ENCODE assay signal across 8 mouse cellular contexts in the genomic region with DNA sequence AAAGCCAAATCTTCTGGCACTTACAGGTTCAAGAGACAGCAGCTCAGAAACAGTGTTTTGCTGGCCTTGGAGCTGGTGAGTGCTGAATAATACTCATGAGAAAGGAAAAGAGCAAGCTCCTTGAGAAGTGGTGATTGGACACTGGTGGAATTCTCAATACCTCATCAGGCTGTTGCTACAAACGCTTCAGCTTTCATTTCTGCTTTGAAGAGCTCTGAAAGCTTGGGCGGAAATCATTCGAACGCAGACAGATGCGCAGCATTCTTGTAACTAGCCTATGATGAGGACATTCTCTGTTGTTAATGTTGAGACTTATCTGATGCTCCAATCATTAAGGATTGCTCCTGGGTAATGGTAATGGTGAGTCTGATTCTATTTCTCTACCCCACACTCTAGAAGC. TPM values are rescaled to one million over a fixed set of nuclear protein-coding genes. Genes with fewer than 3 reads are reported as not detected.
DNase-seq lines count a peak whose midpoint lies in the region; ATAC-seq and TF ChIP-seq lines count a peak whose summit lies in the region.

A gene (plus strand): TSS at position 231 of the 400 bp plus-strand sequence.

- H3K27me3 ChIP-seq in C2C12 (ENCODE audit: control insufficient read depth, insufficient read depth, insufficient read length), result no peaks in the 10 kb centered on the region
- H3K27me3 ChIP-seq in midbrain, embryonic 12.5 days, result peaks cover 3% of the 10 kb centered on the region

- peak within 1 kb of the TSS; percentile 91 for H3K4me3 ChIP-seq in C2C12 (ENCODE audit: insufficient read depth, poor library complexity, severe bottlenecking)
- peak within 1 kb of the TSS; percentile 96 for H3K4me3 ChIP-seq in midbrain, embryonic 12.5 days

- peaks cover 32% of the 10 kb centered on the region for H3K79me3 ChIP-seq in C2C12 (ENCODE audit: low read depth)

- ATAC-seq in common myeloid progenitor, adult 5-6 weeks (replicated peaks; ENCODE audit: low read depth, poor library complexity, severe bottlenecking), result peak; percentile 23; the same call in 1 of the 2 replicates
- ATAC-seq in midbrain, embryonic 12.5 days (ENCODE audit: low FRiP score, low read depth), result no peak

- H3K9me3 ChIP-seq in midbrain, embryonic 12.5 days, result no peaks in the 10 kb centered on the region

- H3K4me2 ChIP-seq in midbrain, embryonic 12.5 days (replicated peaks), result peak within 1 kb of the TSS; percentile 77

- H3K27ac ChIP-seq in midbrain, embryonic 12.5 days (replicated peaks), result peak within 1 kb of the TSS; percentile 94

- H3K4me1 ChIP-seq in midbrain, embryonic 12.5 days, result peaks cover 11% of the 10 kb centered on the region

- peaks cover 15% of the 10 kb centered on the region for H3K36me3 ChIP-seq in C2C12 (ENCODE audit: control insufficient read depth, insufficient read depth)
- H3K36me3 ChIP-seq in midbrain, embryonic 12.5 days, result no peaks in the 10 kb centered on the region

- no peak for TF ChIP-seq CTCF in C2C12 (IDR thresholded peaks at IDR 0.05; ENCODE audit: control insufficient read depth, insufficient read depth, insufficient read length)

- 46% methylated on average over 5 of the region's 5 CpGs for WGBS in midbrain, embryonic 12.5 days

- peak within 1 kb of the TSS; percentile 69 for H3ac ChIP-seq in C2C12 (ENCODE audit: control insufficient read depth, insufficient read length, low read depth)

- peak; percentile 11 for DNase-seq in 3134 (ENCODE audit: extremely low read depth, insufficient read length, low spot score)
- DNase-seq in heart, adult 18-20 months, result no peak
- DNase-seq in layer of hippocampus, postnatal 14 days (ENCODE audit: low spot score in 2 of 2), result no peak
- DNase-seq in natural killer cell, adult 2 months (ENCODE audit: low spot score in 2 of 2), result no peak
- no peak for DNase-seq in kidney, adult 8-10 months

- peaks cover 39% of the 10 kb centered on the region for H3K79me2 ChIP-seq in C2C12 (ENCODE audit: control insufficient read depth, insufficient read depth)

- peak within 1 kb of the TSS; percentile 95 for H3K9ac ChIP-seq in midbrain, embryonic 12.5 days (replicated peaks)

TF ChIP-seq in C2C12, 6 proteins besides CTCF, POLR2A, EP300 and RAD21:
- TF ChIP-seq CEBPB (IDR thresholded peaks at IDR 0.05; ENCODE audit: low read depth) (no peak), MYOD1 (IDR thresholded peaks at IDR 0.05; ENCODE audit: control insufficient read depth, insufficient read length, low read depth) (no peak), MAX (IDR thresholded peaks at IDR 0.05) (no peak), FOSL1 (IDR thresholded peaks at IDR 0.05; ENCODE audit: insufficient read depth, low read length, poor library complexity, severe bottlenecking) (no peak), MYOG (IDR thresholded peaks at IDR 0.05; ENCODE audit: control insufficient read depth, extremely low read depth, insufficient read length) (no peak), USF1 (IDR thresholded peaks at IDR 0.05; ENCODE audit: low read depth) (no peak)

RNA-seq across cellular contexts. Expression of the gene that starts here (rescaled TPM):
- polyA plus RNA-seq in C2C12 (2012; fragmentation: generic; extraction: Trizol), result 14.8 TPM
- total RNA-seq in common myeloid progenitor, adult 5-6 weeks (2017), result 102 and 110 TPM in 2 replicates
- 100 to 1,000 TPM; 188 to 203 TPM for total RNA-seq in heart, adult 18-20 months (2021)
- total RNA-seq in layer of hippocampus, postnatal 14 days (2021), result 10 to 100 TPM; 79.9 to 96.3 TPM
- polyA plus RNA-seq in midbrain, embryonic 12.5 days (2016; fragmentation: Nextera tagmentation; extraction: Ambion mirVana), result 92.5 and 93.2 TPM in 2 replicates
